Mouse (Mus musculus): ENCODE measurements around the gene Map2k6. TPM values are rescaled to one million over a fixed set of nuclear protein-coding genes. Genes with fewer than 3 reads are reported as not detected.

Map2k6 gene
- polyA plus RNA-seq, 1 experiment = 11.1 TPM

DNA sequence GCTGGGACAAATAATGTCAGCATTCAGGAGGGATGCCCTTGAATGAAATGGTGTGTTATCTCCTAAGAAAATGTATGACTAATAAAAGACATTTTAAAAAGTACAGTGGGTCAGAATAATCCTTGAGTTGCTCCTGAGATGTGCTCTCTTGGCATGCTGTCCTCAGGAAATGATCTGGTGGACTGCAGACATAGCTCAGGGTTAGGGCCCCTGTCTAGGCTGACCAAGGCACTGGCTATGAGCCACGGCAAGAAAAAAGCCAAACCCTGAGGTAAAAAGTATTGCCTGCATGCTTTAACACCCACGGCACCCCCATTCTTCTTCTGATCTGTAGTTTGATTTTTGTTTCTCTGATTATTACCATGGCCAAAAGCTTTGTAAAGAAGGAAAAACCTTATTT lies 124.0 kb downstream of the Map2k6 start:
- no peak overlapping the region for H3K27ac ChIP-seq (replicated peaks; ENCODE audit: low read depth, low read length)
- H3K4me3 ChIP-seq (ENCODE audit: insufficient read depth, low read depth, low read length) = no peak overlapping the region
- no peaks in the 10 kb centered on the region for H3K4me1 ChIP-seq (ENCODE audit: control insufficient read depth, insufficient read depth, insufficient read length, low read length)

DNA sequence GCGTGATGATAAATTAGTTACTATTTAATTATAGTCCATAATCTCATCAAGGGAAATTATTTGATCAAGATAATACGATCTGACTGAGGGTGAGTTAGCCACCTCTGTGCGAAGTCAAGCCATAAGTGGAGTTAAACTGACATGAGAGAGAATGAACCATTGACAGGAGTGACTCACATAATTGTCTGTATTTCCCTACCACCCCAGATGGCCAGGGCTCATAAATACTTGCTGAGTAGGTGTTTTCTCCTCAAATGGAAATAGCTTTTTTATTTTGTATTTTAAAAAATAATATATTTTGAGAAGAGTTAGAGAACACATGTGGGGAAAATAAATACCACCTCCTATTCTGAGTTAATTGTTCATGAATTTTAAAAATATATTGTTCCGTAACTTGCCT lies 127.2 kb downstream of the Map2k6 start:
- Histone ChIP-seq H3K4me1 (ENCODE audit: control insufficient read depth, insufficient read depth, insufficient read length, low read length) (no peaks in the 10 kb centered on the region), H3K27ac (replicated peaks; ENCODE audit: low read depth, low read length) (no peak overlapping the region), H3K4me3 (ENCODE audit: insufficient read depth, low read depth, low read length) (no peak overlapping the region)

DNA sequence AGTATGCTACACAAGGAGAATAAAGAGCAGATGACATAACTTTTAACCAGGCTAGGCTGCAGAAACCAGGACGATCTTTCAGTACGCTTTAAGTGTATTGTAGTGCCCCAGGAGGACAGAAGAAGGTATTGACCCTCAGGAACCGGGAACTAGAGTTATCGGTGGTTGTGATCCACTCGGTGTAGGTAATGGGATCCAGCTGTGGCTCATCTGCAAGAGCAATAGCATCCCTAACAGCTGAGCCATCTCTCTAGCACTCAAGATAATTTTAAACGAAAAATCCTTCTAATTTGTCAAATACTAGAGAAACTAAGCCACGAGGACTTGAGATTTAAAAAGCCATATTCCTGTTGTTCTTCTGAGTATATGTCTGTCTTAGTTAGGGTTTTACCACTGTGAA lies 132.2 kb downstream of the Map2k6 start:
- Histone ChIP-seq H3K27ac (replicated peaks; ENCODE audit: low read depth, low read length) (no peak overlapping the region), H3K4me1 (ENCODE audit: control insufficient read depth, insufficient read depth, insufficient read length, low read length) (no peaks in the 10 kb centered on the region), H3K4me3 (ENCODE audit: insufficient read depth, low read depth, low read length) (no peak overlapping the region)

DNA sequence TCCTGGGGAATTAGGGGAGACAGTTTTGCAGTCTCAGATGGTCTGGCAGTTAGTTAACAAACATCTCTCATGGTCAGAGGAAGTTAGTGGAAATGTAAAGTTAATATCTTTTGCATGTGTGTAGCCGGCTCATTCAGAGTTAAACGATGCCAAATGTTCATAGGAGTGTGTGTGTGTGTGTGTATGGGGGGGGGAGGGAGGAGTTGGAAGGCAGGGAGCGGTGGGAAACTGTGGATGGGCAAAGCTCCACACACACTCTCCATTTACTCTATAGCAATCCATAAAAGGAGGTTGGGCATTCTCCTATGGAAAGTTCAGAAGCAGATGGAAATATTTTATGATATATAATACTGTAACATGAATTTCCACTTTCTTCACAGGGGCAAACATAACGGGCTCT lies 135.9 kb downstream of the Map2k6 start:
- Histone ChIP-seq H3K27ac (replicated peaks; ENCODE audit: low read depth, low read length) (no peak overlapping the region), H3K4me1 (ENCODE audit: control insufficient read depth, insufficient read depth, insufficient read length, low read length) (no peaks in the 10 kb centered on the region), H3K4me3 (ENCODE audit: insufficient read depth, low read depth, low read length) (no peak overlapping the region)

DNA sequence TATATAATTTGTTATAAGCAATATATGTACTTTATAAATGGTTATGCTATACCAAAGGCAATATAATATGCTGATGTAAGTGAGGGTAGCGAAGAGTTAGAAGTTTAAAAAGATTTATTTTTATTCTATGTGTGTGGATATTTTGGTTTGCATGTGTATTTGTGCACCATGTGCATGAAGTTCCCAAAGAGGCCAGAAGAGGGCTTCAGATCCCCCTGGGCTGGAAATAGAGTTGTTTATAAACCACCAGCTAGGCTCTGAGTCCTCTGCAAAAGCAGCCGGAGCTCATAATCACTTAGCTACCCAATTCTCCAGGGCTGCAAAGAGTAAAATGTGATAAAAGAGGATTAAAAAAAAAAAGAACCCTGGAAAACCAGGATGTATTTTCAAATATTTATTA lies 137.6 kb downstream of the Map2k6 start:
- H3K4me3 ChIP-seq (ENCODE audit: insufficient read depth, low read depth, low read length) = no peak overlapping the region
- H3K4me1 ChIP-seq (ENCODE audit: control insufficient read depth, insufficient read depth, insufficient read length, low read length) = no peaks in the 10 kb centered on the region
- no peak overlapping the region for H3K27ac ChIP-seq (replicated peaks; ENCODE audit: low read depth, low read length)

DNA sequence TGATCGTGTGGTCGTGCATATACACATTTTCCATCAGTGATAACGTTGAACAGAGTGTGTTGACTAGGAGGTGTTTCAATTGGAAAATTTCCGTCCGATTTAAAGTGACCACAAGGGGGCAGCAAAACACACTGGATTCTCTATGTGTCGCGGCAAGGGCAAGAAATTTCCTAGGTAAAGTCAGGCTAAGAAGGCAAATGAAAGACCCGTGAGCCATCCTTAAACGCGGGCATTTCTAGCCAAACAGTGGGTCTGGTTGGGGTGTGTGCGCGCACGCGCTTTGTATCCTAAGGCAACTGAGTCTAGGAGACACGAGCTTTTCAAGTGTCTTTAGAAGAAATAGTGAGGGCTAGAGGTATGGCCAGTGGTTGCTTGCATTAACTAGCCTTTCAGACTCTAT lies 138.7 kb downstream of the Map2k6 start:
- Histone ChIP-seq H3K4me3 (ENCODE audit: insufficient read depth, low read depth, low read length) (peak overlapping the region; percentile 19), H3K27ac (replicated peaks; ENCODE audit: low read depth, low read length) (no peak overlapping the region), H3K4me1 (ENCODE audit: control insufficient read depth, insufficient read depth, insufficient read length, low read length) (peaks cover 3% of the 10 kb centered on the region; the same call in 1 of the 2 replicates)

DNA sequence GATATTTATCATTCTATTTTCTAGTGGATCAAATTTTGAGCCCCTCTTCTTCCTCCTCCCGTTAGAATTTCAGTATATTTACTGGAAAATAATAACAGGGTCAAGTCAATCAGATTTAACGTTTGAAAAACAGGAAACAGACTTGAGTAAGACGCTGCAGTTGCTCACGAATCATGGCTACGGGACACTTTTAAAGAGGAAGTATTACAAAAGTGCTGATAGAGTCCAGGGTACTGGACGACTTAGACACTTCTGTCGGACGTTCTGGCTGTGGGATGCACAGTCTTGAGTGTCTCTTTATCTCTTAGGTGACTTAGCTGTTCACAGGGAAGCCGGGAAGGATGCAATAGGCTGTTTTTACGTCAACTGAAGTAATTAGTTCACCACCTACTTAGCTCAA lies 139.3 kb downstream of the Map2k6 start:
- no peak overlapping the region for H3K4me3 ChIP-seq (ENCODE audit: insufficient read depth, low read depth, low read length)
- H3K27ac ChIP-seq (replicated peaks; ENCODE audit: low read depth, low read length) = no peak overlapping the region

DNA sequence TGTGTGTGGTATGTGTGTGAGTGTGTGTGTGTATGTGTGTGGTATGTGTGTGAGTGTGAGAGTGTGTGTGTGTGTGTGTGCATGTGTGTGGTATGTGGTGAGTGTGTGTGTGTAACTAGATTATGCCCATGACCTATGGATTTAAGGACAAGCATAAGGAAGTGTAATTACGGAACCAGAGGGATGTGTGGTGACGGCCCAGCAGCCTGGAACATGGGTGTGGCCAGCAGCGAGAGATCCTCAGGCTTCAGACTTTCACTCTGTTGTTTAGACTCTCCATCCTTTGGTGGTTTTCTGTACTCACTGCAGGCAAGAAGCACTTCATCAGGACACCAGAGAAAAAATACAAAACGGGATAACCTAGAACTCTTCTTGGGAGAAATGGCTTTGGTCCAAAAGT lies 143.0 kb downstream of the Map2k6 start:
- Histone ChIP-seq H3K4me3 (ENCODE audit: insufficient read depth, low read depth, low read length) (no peak overlapping the region), H3K27ac (replicated peaks; ENCODE audit: low read depth, low read length) (no peak overlapping the region), H3K4me1 (ENCODE audit: control insufficient read depth, insufficient read depth, insufficient read length, low read length) (peaks cover 9% of the 10 kb centered on the region; the same call in 1 of the 2 replicates)

More for the DNA sequence above, 139.3 kb downstream of the Map2k6 start:
- peaks cover 3% of the 10 kb centered on the region; the same call in 1 of the 2 replicates for H3K4me1 ChIP-seq (ENCODE audit: control insufficient read depth, insufficient read depth, insufficient read length, low read length)

DNA sequence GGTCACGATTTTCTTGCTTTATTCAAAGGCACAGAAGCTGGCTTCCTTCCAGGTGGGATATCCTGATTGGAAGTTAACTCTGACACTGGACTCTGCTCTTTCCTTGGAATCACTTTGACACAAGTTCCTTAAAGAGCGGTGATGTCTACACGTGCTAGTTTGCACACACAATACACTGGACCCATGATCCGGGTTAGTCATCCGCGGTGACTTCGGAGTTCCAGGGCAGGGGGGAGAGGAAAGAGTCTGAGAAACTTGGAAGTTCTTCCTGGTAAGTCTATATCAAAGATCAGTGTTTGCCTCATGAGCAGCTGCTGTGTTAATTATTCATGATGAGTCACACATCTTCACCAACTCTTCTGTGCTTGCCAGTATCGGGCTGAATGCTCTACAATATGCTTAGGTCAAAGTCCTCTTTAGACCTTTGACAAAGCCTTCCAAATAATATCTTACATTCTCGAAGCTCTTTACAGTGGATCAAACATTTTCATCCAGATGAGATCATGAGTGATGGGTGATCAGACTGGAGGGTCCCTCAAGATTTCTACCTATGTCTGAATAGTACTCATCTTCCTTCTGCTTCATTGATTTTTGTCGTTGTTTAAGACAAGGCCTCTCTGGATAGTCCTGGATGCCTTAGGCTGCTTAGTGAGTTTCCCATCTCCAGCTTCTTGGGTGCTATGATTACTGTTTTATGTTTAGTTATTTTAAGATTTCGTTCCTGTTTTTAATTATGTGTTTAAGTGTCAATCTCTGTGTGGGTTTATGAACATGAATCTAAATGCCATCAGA lies 145.7 kb downstream of the Map2k6 start:
- H3K4me3 ChIP-seq (ENCODE audit: insufficient read depth, low read depth, low read length) = no peak overlapping the region
- H3K27ac ChIP-seq (replicated peaks; ENCODE audit: low read depth, low read length) = peak overlapping the region; percentile 62
- H3K4me1 ChIP-seq (ENCODE audit: control insufficient read depth, insufficient read depth, insufficient read length, low read length) = peaks cover 9% of the 10 kb centered on the region; the same call in 1 of the 2 replicates

DNA sequence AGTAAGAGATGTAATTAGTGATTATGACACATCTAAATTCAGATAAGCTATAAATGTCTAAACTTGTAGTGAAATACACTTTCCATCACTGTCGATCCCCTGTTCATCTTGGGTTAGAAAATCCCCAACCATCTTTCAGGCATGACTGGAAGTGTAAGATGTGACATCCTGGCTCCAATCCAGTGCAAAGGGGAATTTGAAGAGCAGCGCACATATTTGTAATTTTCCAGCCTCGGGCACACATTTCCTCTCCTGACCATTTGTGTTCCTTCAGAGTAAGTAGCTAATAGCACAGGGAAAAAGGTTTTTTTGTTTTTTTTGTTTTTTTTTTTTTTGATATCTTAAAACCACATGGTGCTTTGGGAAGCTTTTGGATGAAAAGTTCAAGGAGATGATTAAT lies 146.5 kb downstream of the Map2k6 start:
- Histone ChIP-seq H3K4me1 (ENCODE audit: control insufficient read depth, insufficient read depth, insufficient read length, low read length) (peaks cover 9% of the 10 kb centered on the region; the same call in 1 of the 2 replicates), H3K27ac (replicated peaks; ENCODE audit: low read depth, low read length) (peak overlapping the region; percentile 58; the same call in 1 of the 2 replicates), H3K4me3 (ENCODE audit: insufficient read depth, low read depth, low read length) (no peak overlapping the region)

DNA sequence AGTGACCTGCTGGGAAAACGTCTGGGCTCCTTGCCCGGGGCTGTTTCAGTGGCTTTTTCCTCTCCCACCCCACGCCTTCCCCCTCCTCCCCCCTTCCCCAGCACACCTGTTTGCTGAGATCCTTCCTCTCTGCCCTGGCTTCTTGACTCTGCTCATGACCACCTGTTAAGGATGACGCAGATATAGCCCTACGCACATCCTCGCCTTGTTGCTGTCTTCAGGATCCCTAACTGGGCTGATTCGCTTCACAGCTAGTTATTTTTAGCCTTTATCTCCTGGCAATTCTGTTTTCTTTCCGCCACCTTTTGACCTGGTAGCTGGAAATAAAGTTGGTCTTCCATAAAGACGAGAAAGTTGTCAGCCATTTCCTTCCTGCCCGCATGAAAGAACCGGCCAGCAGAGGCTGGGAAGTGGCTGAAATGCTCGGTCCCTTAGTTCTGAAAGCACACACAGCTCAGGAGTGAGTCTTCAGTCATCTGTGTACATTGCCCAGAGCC lies 152.6 kb downstream of the Map2k6 start:
- Histone ChIP-seq H3K4me3 (ENCODE audit: insufficient read depth, low read depth, low read length) (no peak overlapping the region), H3K27ac (replicated peaks; ENCODE audit: low read depth, low read length) (no peak overlapping the region)

DNA sequence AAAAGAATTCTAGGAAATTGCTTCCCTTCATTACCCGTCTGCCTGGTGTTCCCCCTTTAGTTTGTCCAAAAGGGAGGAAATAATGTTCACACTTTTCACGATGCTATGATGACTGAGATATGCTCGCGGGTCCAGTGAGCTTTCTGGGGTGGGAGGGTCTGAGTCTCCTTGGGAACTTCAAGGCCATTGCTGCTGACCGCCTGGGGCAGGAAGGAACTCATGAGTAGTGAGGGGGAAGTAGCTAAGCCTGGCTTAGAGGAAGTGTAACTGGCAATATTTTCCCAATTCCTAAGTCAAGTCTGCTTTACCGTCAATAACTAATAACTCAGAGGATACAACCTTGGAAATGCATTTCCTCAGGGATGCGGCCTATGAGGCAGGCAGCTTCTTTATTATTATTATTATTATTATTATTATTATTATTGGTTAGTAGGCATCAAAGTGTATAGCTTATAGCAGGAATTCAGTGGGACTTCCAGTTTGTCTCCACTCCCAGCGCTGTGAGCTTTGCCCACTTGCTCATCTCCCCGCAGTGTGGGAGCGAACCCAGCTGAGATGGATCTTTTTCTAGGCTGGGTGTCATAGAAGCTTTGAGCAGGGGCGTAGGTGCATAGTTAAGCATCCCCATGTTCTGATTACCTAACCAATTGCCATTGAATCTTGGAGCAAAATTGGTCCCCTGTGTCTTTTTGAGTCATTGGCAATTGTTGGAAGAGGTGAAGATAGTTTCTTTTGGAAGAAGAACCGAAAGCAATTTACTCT lies 163.6 kb downstream of the Map2k6 start:
- H3K4me1 ChIP-seq (ENCODE audit: control insufficient read depth, insufficient read depth, insufficient read length, low read length) = peaks cover 5% of the 10 kb centered on the region; the same call in 1 of the 2 replicates
- no peak overlapping the region for H3K4me3 ChIP-seq (ENCODE audit: insufficient read depth, low read depth, low read length)
- H3K27ac ChIP-seq (replicated peaks; ENCODE audit: low read depth, low read length) = no peak overlapping the region

More for the DNA sequence above, 152.6 kb downstream of the Map2k6 start:
- peaks cover 4% of the 10 kb centered on the region; the same call in 1 of the 2 replicates for H3K4me1 ChIP-seq (ENCODE audit: control insufficient read depth, insufficient read depth, insufficient read length, low read length)

DNA sequence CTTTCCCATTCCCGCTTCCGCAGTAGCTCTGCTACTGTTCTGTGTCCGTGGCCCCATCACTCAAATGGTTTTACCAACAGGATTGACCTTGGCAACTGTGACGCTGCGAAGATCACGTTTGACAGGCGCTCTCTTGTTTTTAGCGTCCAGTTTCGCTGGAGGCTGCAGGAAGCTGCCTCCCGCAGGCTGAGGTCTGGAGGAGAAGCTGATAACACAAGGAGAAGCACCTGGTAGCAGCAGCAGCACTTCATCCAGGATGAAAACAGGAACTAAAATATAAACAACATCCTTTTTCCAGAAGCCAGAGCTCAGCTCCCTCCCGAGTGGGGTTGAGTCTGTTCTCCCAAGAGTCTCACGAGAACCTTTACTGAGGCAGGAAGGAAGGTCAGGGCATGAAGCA lies 164.3 kb downstream of the Map2k6 start:
- Histone ChIP-seq H3K4me1 (ENCODE audit: control insufficient read depth, insufficient read depth, insufficient read length, low read length) (peaks cover 5% of the 10 kb centered on the region; the same call in 1 of the 2 replicates), H3K4me3 (ENCODE audit: insufficient read depth, low read depth, low read length) (no peak overlapping the region), H3K27ac (replicated peaks; ENCODE audit: low read depth, low read length) (peak overlapping the region; percentile 34; the same call in 1 of the 2 replicates)

DNA sequence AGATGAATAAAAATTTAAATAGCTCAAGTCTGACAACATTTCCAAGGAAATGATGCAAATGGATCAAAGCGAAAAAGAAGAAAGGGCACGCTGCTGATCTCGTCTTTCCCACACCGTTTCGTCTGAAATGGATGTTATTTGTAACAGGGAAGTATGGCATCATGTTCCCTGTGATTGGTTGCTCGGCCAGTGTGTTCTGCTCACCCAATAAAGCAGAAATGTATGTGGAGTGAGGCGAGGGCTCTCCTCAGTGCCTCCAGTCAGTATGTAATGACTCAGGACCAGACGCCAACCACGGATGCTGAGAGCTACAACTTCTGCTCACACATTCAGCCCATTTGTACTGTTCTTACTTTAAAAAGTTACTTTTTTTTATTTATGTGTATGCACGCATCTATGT lies 164.9 kb downstream of the Map2k6 start:
- no peak overlapping the region for H3K4me3 ChIP-seq (ENCODE audit: insufficient read depth, low read depth, low read length)
- H3K4me1 ChIP-seq (ENCODE audit: control insufficient read depth, insufficient read depth, insufficient read length, low read length) = peaks cover 5% of the 10 kb centered on the region; the same call in 1 of the 2 replicates
- no peak overlapping the region for H3K27ac ChIP-seq (replicated peaks; ENCODE audit: low read depth, low read length)

DNA sequence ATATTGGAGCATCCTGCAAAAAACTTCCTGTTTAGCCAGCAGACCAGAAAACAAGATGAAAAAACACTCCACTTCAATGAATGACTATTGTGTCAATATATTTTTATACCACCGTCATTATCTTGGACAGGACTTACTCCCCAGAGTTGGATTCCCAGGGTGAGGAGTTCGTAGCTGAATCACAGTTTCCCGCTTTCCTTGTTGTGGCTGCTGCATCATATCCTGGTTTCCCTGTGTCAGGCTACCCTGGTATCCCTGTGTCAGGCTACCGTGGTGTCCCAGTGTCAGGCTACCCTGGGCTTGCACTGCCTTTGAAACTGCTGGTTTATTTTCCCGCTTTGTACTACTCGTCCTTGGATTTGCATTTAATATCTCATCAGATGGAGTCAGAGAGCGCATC lies 167.4 kb downstream of the Map2k6 start:
- no peak overlapping the region for H3K4me3 ChIP-seq (ENCODE audit: insufficient read depth, low read depth, low read length)
- no peak overlapping the region for H3K27ac ChIP-seq (replicated peaks; ENCODE audit: low read depth, low read length)
- H3K4me1 ChIP-seq (ENCODE audit: control insufficient read depth, insufficient read depth, insufficient read length, low read length) = peaks cover 5% of the 10 kb centered on the region; the same call in 1 of the 2 replicates
